Mouse (Mus musculus): ENCODE measurements around the gene Hdac1.

GRCm38 (mm10) chr4:129525338-129525737 lies 17.2 kb downstream of the Hdac1 start:
- no peak for TF ChIP-seq CTCF (IDR thresholded peaks at IDR 0.05; ENCODE audit: control insufficient read depth, insufficient read depth, insufficient replicate concordance, low read depth, low read length)
- no peak for TF ChIP-seq POLR2A (IDR thresholded peaks at IDR 0.05; ENCODE audit: control insufficient read depth, low read depth, low read length)
